ENCODE assay signal across 18 mouse cellular contexts in genomic region chr13:103140051-103140450, GRCm38 (mm10).
"Had no signal": no experiment of that assay in that cellular context is flagged by ENCODE, and none has a peak within 500 bp of the region (broad histone marks: within the 10 kb centered on the region; RNA-seq: fewer than 3 reads in every experiment).

No protein-coding gene starts in this region.

- H3K4me1 ChIP-seq: midbrain, embryonic 13.5 days; midbrain, embryonic 15.5 days had no signal

- H3K9ac ChIP-seq: lung, embryonic 14.5 days; midbrain, embryonic 13.5 days; midbrain, embryonic 15.5 days; neural tube, embryonic 13.5 days; neural tube, embryonic 15.5 days had no signal

- H3K4me3 ChIP-seq: midbrain, embryonic 10.5 days; midbrain, embryonic 13.5 days; midbrain, embryonic 15.5 days; myocyte; neural tube, embryonic 13.5 days; neural tube, embryonic 15.5 days had no signal

- H3K27ac ChIP-seq: midbrain, embryonic 10.5 days; midbrain, embryonic 13.5 days; midbrain, embryonic 15.5 days; neural tube, embryonic 13.5 days; neural tube, embryonic 15.5 days had no signal

- H3K27me3 ChIP-seq: midbrain, embryonic 13.5 days; midbrain, embryonic 15.5 days; neural tube, embryonic 13.5 days; neural tube, embryonic 15.5 days had no signal

- DNase-seq: lung, adult 18-20 months; lung, embryonic 14.5 days; lung, postnatal 10 days; lung, postnatal 4 days; retina, postnatal 1 day; right cerebral cortex, adult 18-20 months; right cerebral cortex, postnatal 25 days; right cerebral cortex, postnatal 4 days; spleen, adult 18-20 months; thymus, adult 2 months; thymus, postnatal 25 days; thymus, postnatal 4 days had no signal

- H3K36me3 ChIP-seq: midbrain, embryonic 10.5 days; midbrain, embryonic 13.5 days; midbrain, embryonic 15.5 days; neural tube, embryonic 13.5 days; neural tube, embryonic 15.5 days had no signal

- H3K9me3 ChIP-seq: midbrain, embryonic 13.5 days; midbrain, embryonic 15.5 days; neural tube, embryonic 13.5 days; neural tube, embryonic 15.5 days had no signal
